Mouse (Mus musculus): ENCODE measurements at regions not wholly inside any gene's neighbourhood (a gene's known extent, or its start where the extent isn't known, plus 50 kb on each side); places are given as distances from the start of the nearest gene placed in this dataset.

- no peak for TF ChIP-seq HCFC1 (IDR thresholded peaks at IDR 0.05; ENCODE audit: low read depth, low read length)
- TF ChIP-seq CTCF (conservative IDR thresholded peaks at IDR 0.05 in 1 of 2, IDR thresholded peaks at IDR 0.05 in 1 of 2; ENCODE audit: low read depth in 2 of 2, low read length in 2 of 2), result no peak
- TF ChIP-seq RCOR1 (conservative IDR thresholded peaks at IDR 0.05; ENCODE audit: low read depth, low read length), result no peak
- no peak for TF ChIP-seq ZMIZ1 (IDR thresholded peaks at IDR 0.05; ENCODE audit: low read depth, low read length)
- no peak for TF ChIP-seq POLR2A (IDR thresholded peaks at IDR 0.05; ENCODE audit: low read depth, low read length)
- no peak for TF ChIP-seq SIN3A (IDR thresholded peaks at IDR 0.05; ENCODE audit: low read length)
- no peak for TF ChIP-seq JUND (conservative IDR thresholded peaks at IDR 0.05; ENCODE audit: low read depth, low read length)
- no peak for TF ChIP-seq EP300 (IDR thresholded peaks at IDR 0.05; ENCODE audit: low read length)
- TF ChIP-seq MAFK (IDR thresholded peaks at IDR 0.05; ENCODE audit: insufficient replicate concordance, low read length), result no peak
- no peak for TF ChIP-seq SMC3 (IDR thresholded peaks at IDR 0.05; ENCODE audit: low read depth, low read length)
- no peak for TF ChIP-seq MXI1 (IDR thresholded peaks at IDR 0.05; ENCODE audit: low read depth, low read length)
- TF ChIP-seq E2F4 (IDR thresholded peaks at IDR 0.05; ENCODE audit: insufficient replicate concordance, low read depth, low read length), result no peak
- no peak for TF ChIP-seq MAZ (IDR thresholded peaks at IDR 0.05; ENCODE audit: low read depth, low read length)
- no peak for TF ChIP-seq USF2 (conservative IDR thresholded peaks at IDR 0.05; ENCODE audit: low read depth, low read length)
These were observed 144.8 kb upstream of the Slc38a2 start for GRCm38 (mm10) chr15:96844290-96844689.
